Mouse (Mus musculus) limb, embryonic 13.5 days (tissue): Measurements from ENCODE around the gene Psenen. TPM values are rescaled to one million over a fixed set of nuclear protein-coding genes. Genes with fewer than 3 reads are reported as not detected.

Source experiments
- ATAC-seq: fragments of 200-750 bp; cut with Nextera tagmentation; 2 replicates; pipeline ENCODE4 v1.8.0; 2017; ENCODE audit warnings: low read depth, moderate number of reproducible peaks, moderate TSS enrichment; ENCODE audit not compliant: low FRiP score
- H3K27ac ChIP-seq: fragments of 300-500 bp; sonication (generic); 2 replicates; pipeline ENCODE4 v1.5.1; 2015; ENCODE audit warnings: inconsistent platforms, mild to moderate bottlenecking, moderate library complexity
- H3K27me3 ChIP-seq: fragments of 300-500 bp; sonication (generic); 2 replicates; pipeline ENCODE4 v1.6.1; 2015; ENCODE audit warnings: mild to moderate bottlenecking, inconsistent platforms
- H3K36me3 ChIP-seq: fragments of 300-500 bp; sonication (generic); 2 replicates; pipeline ENCODE4 v1.6.1; 2015; ENCODE audit warnings: inconsistent platforms, mild to moderate bottlenecking, moderate library complexity
- H3K4me1 ChIP-seq: fragments of 300-500 bp; sonication (generic); 2 replicates; pipeline ENCODE4 v1.6.1; 2015; ENCODE audit warnings: inconsistent platforms
- H3K4me2 ChIP-seq: fragments of 300-500 bp; sonication (generic); replicated peaks from 2 replicates; pipeline ENCODE4 v1.6.1; 2015; ENCODE audit warnings: inconsistent platforms, mild to moderate bottlenecking, moderate library complexity
- H3K4me3 ChIP-seq: fragments of 300-500 bp; sonication (generic); 2 replicates; pipeline ENCODE4 v1.5.1; 2015; ENCODE audit warnings: moderate library complexity, mild to moderate bottlenecking, inconsistent platforms
- H3K9ac ChIP-seq: fragments of 300-500 bp; sonication (generic); 2 replicates; pipeline ENCODE4 v1.6.1; 2015; ENCODE audit warnings: mild to moderate bottlenecking, inconsistent platforms
- H3K9me3 ChIP-seq: fragments of 300-500 bp; sonication (generic); 2 replicates; pipeline ENCODE4 v1.6.1; 2016; ENCODE audit warnings: inconsistent platforms
- WGBS: fragments of 180-500 bp; shearing (Covaris S2); methylation state at CpG from one replicate; pipeline ENCODE4 v1.1.7; 2015; 5-methylcytosine and 5-hydroxymethylcytosine counted together
- polyA plus RNA-seq: library from polyadenylated mRNA; unstranded; fragments of >200 nt; fragmentation: Nextera tagmentation; extraction: Ambion mirVana; gene quantifications from 2 replicates; pipeline ENCODE4 v1.2.1, GENCODE M21; 2015

Psenen gene
- polyA plus RNA-seq: 134 and 141 TPM in 2 replicates

- Histone ChIP-seq H3K4me1 (peaks cover 31% of the 10 kb centered on the region), H3K4me3 (peak within 1 kb of the TSS; percentile 74), H3K4me2 (peak within 1 kb of the TSS; percentile 82), H3K36me3 (peaks cover 30% of the 10 kb centered on the region), H3K27ac (peak within 1 kb of the TSS; percentile 97), H3K27me3 (no peaks in the 10 kb centered on the region), H3K9me3 (no peaks in the 10 kb centered on the region), H3K9ac (peak within 1 kb of the TSS; percentile 81)
- ATAC-seq: peak; percentile 89
- under 1% methylated on average over 45 of the region's 45 CpGs for WGBS
These were observed at the start of gene Psenen, which contains the start of the genes U2af1l4 and Gm49396 for GRCm38 (mm10) chr7:30563117-30563905. Gene Psenen, minus strand, starts transcription at chr7:30563627. Gene U2af1l4, plus strand, starts transcription at chr7:30563301. Gene Gm49396, plus strand, starts transcription at chr7:30563344.

GRCm38 (mm10) chr7:30612654-30613402 lies 49.4 kb upstream of the Psenen start, which contains the start of gene Upk1a:
Gene Upk1a, minus strand, starts transcription at chr7:30612847.
- Histone ChIP-seq H3K9me3 (no peaks in the 10 kb centered on the region; the same call in 1 of the 2 replicates), H3K4me2 (no peak within 1 kb of the TSS), H3K36me3 (peaks cover 29% of the 10 kb centered on the region), H3K27ac (no peak within 1 kb of the TSS), H3K4me1 (no peaks in the 10 kb centered on the region), H3K27me3 (no peaks in the 10 kb centered on the region), H3K9ac (no peak within 1 kb of the TSS), H3K4me3 (no peak within 1 kb of the TSS)
- no peak for ATAC-seq
- WGBS: 51% methylated on average over 8 of the region's 8 CpGs

GRCm38 (mm10) chr7:30610043-30610442 lies 46.6 kb upstream of the Psenen start:
- WGBS: 63% methylated on average over 7 of the region's 7 CpGs
- Histone ChIP-seq H3K4me1 (no peaks in the 10 kb centered on the region), H3K9ac (no peak overlapping the region), H3K36me3 (0 out of 2 replicates have a peak, but pooled peaks cover 1% of the 10 kb centered on the region), H3K4me2 (no peak overlapping the region), H3K9me3 (no peaks in the 10 kb centered on the region; the same call in 1 of the 2 replicates), H3K4me3 (no peak overlapping the region), H3K27me3 (no peaks in the 10 kb centered on the region), H3K27ac (no peak overlapping the region)
- no peak for ATAC-seq

- no peak overlapping the region for H3K4me2 ChIP-seq
- WGBS: 47% methylated on average over 16 of the region's 16 CpGs
- no peaks in the 10 kb centered on the region for H3K27me3 ChIP-seq
- H3K4me1 ChIP-seq: no peaks in the 10 kb centered on the region
- ATAC-seq: no peak
- H3K4me3 ChIP-seq: no peak overlapping the region
- no peaks in the 10 kb centered on the region for H3K36me3 ChIP-seq
- no peak overlapping the region for H3K9ac ChIP-seq
- H3K9me3 ChIP-seq: no peaks in the 10 kb centered on the region
- H3K27ac ChIP-seq: no peak overlapping the region
These were observed 45.0 kb upstream of the Psenen start for GRCm38 (mm10) chr7:30608476-30608875.

GRCm38 (mm10) chr7:30607706-30608309 lies 44.4 kb upstream of the Psenen start:
- no peak overlapping the region for H3K9ac ChIP-seq
- no peak for ATAC-seq
- H3K4me3 ChIP-seq: no peak overlapping the region
- H3K4me2 ChIP-seq: no peak overlapping the region
- H3K36me3 ChIP-seq: no peaks in the 10 kb centered on the region
- no peaks in the 10 kb centered on the region for H3K27me3 ChIP-seq
- H3K9me3 ChIP-seq: no peaks in the 10 kb centered on the region
- no peaks in the 10 kb centered on the region for H3K4me1 ChIP-seq
- whole genome bisulfite sequencing: 23% methylated on average over 8 of the region's 8 CpGs
- no peak overlapping the region for H3K27ac ChIP-seq

- Histone ChIP-seq H3K9me3 (no peaks in the 10 kb centered on the region), H3K9ac (0 out of 2 replicates have a peak overlapping the region, but pooled peaks have one; percentile 19), H3K4me3 (no peak overlapping the region), H3K4me1 (no peaks in the 10 kb centered on the region), H3K36me3 (no peaks in the 10 kb centered on the region), H3K27ac (no peak overlapping the region), H3K4me2 (no peak overlapping the region), H3K27me3 (no peaks in the 10 kb centered on the region)
- 85% methylated on average over 8 of the region's 8 CpGs for WGBS
- ATAC-seq: no peak
These were observed 41.5 kb upstream of the Psenen start for GRCm38 (mm10) chr7:30604944-30605343.

- no peaks in the 10 kb centered on the region for H3K27me3 ChIP-seq
- H3K27ac ChIP-seq: no peak overlapping the region
- H3K4me3 ChIP-seq: no peak overlapping the region
- ATAC-seq: no peak
- no peaks in the 10 kb centered on the region for H3K9me3 ChIP-seq
- H3K9ac ChIP-seq: 0 out of 2 replicates have a peak overlapping the region, but pooled peaks have one; percentile 19
- H3K4me1 ChIP-seq: no peaks in the 10 kb centered on the region
- H3K4me2 ChIP-seq: no peak overlapping the region
- no peaks in the 10 kb centered on the region for H3K36me3 ChIP-seq
- WGBS: 51% methylated on average over 8 of the region's 8 CpGs
These were observed 41.0 kb upstream of the Psenen start for GRCm38 (mm10) chr7:30604424-30604823.

GRCm38 (mm10) chr7:30602583-30602982 lies 39.2 kb upstream of the Psenen start:
- Histone ChIP-seq H3K4me3 (no peak overlapping the region), H3K9ac (no peak overlapping the region), H3K4me1 (no peaks in the 10 kb centered on the region), H3K36me3 (no peaks in the 10 kb centered on the region), H3K27me3 (no peaks in the 10 kb centered on the region), H3K9me3 (no peaks in the 10 kb centered on the region), H3K27ac (no peak overlapping the region), H3K4me2 (no peak overlapping the region)
- no peak for ATAC-seq
- WGBS: 31% methylated on average over 3 of the region's 3 CpGs

- Histone ChIP-seq H3K4me3 (no peak overlapping the region), H3K9ac (no peak overlapping the region), H3K36me3 (no peaks in the 10 kb centered on the region), H3K4me2 (no peak overlapping the region), H3K4me1 (no peaks in the 10 kb centered on the region), H3K9me3 (no peaks in the 10 kb centered on the region), H3K27me3 (no peaks in the 10 kb centered on the region), H3K27ac (no peak overlapping the region)
- WGBS: 70% methylated on average over 7 of the region's 7 CpGs
- ATAC-seq: no peak
These were observed 37.2 kb upstream of the Psenen start for GRCm38 (mm10) chr7:30600651-30601050.

- Histone ChIP-seq H3K4me1 (no peaks in the 10 kb centered on the region), H3K4me3 (no peak overlapping the region), H3K9me3 (no peaks in the 10 kb centered on the region), H3K27me3 (0 out of 2 replicates have a peak, but pooled peaks cover under 1% of the 10 kb centered on the region), H3K36me3 (no peaks in the 10 kb centered on the region), H3K4me2 (no peak overlapping the region), H3K9ac (no peak overlapping the region), H3K27ac (no peak overlapping the region)
- peak; percentile 91 for ATAC-seq
- WGBS: 2% methylated on average over 16 of the region's 16 CpGs
These were observed 36.5 kb upstream of the Psenen start for GRCm38 (mm10) chr7:30599933-30600353.

GRCm38 (mm10) chr7:30598786-30599185 lies 35.4 kb upstream of the Psenen start, which contains the start of gene Zbtb32:
Gene Zbtb32, minus strand, starts transcription at chr7:30598909.
- Histone ChIP-seq H3K27me3 (0 out of 2 replicates have a peak, but pooled peaks cover 6% of the 10 kb centered on the region), H3K27ac (no peak within 1 kb of the TSS), H3K36me3 (no peaks in the 10 kb centered on the region), H3K9ac (no peak within 1 kb of the TSS), H3K9me3 (no peaks in the 10 kb centered on the region), H3K4me2 (no peak within 1 kb of the TSS), H3K4me1 (no peaks in the 10 kb centered on the region), H3K4me3 (no peak within 1 kb of the TSS)
- ATAC-seq: no peak
- WGBS: 87% methylated on average over 12 of the region's 12 CpGs
